Mouse (Mus musculus) A20 (cell line): ENCODE measurements at regions not wholly inside any gene's neighbourhood (a gene's known extent, or its start where the extent isn't known, plus 50 kb on each side); places are given as distances from the start of the nearest gene placed in this dataset.
A peak's percentile ranks its signal among the peaks of the same experiment; 100 is the strongest.

Experiments
- DNase-seq: peaks from one replicate; pipeline ENCODE4 v3.0.0-alpha.2; 2011; ENCODE audit warnings: low read depth, low spot score

- DNase-seq: peak; percentile 52
These were observed 658.6 kb upstream of the Ccdc54 start for GRCm38 (mm10) chr16:51249593-51249992.

- no peak for DNase-seq
These were observed 638.6 kb upstream of the Ccdc54 start for GRCm38 (mm10) chr16:51229570-51229969.
